Mouse (Mus musculus): ENCODE measurements around the gene Sprr4. TPM values are rescaled to one million over a fixed set of nuclear protein-coding genes. Genes with fewer than 3 reads are reported as not detected.

The Sprr4 gene
- polyA plus RNA-seq (2017; shearing (Covaris generic)), result not detected

GRCm38 (mm10) chr3:92500393-92500792 is at the start of gene Sprr4:
Gene Sprr4 (minus strand): TSS chr3:92500493.

GRCm38 (mm10) chr3:92534411-92534810 is 34.1 kb upstream of the Sprr4 start, which contains the start of gene 2310046K23Rik:
Gene 2310046K23Rik (minus strand): TSS chr3:92534511.

GRCm38 (mm10) chr3:92485863-92486262 is 14.4 kb downstream of the Sprr4 start, which contains the start of gene Sprr1a:
Gene Sprr1a (minus strand): TSS chr3:92485895.

GRCm38 (mm10) chr3:92458620-92459019 is 41.7 kb downstream of the Sprr4 start, which contains the start of gene Sprr3:
Gene Sprr3 (minus strand): TSS chr3:92458720.

Other genes with a start within 250 kb of the Sprr4 start
- not detected for gene Sprr2a3, start 215.1 kb downstream of the Sprr4 start, polyA plus RNA-seq (2017; shearing (Covaris generic))
- gene Sprr2b, start 183.9 kb downstream of the Sprr4 start, polyA plus RNA-seq (2017; shearing (Covaris generic)), result not detected
- not detected for gene Sprr2d, start 161.4 kb downstream of the Sprr4 start, polyA plus RNA-seq (2017; shearing (Covaris generic))
- not detected for gene Sprr2e, start 148.3 kb downstream of the Sprr4 start, polyA plus RNA-seq (2017; shearing (Covaris generic))
- gene Sprr2f, start 135.3 kb downstream of the Sprr4 start, polyA plus RNA-seq (2017; shearing (Covaris generic)), result not detected
- gene Sprr2h, start 114.8 kb downstream of the Sprr4 start, polyA plus RNA-seq (2017; shearing (Covaris generic)), result not detected
- gene Sprr2i, start 92.5 kb downstream of the Sprr4 start, polyA plus RNA-seq (2017; shearing (Covaris generic)), result not detected
- not detected for gene Sprr2j-ps, start 82.4 kb downstream of the Sprr4 start, polyA plus RNA-seq (2017; shearing (Covaris generic))
- 27.2 TPM for gene Gm9774, start 71.1 kb downstream of the Sprr4 start, polyA plus RNA-seq (2017; shearing (Covaris generic))
- gene Sprr2k, start 67.9 kb downstream of the Sprr4 start, polyA plus RNA-seq (2017; shearing (Covaris generic)), result not detected
- not detected for gene Sprr1b, start 61.7 kb downstream of the Sprr4 start, polyA plus RNA-seq (2017; shearing (Covaris generic))
- not detected for gene Sprr3, start 41.8 kb downstream of the Sprr4 start, polyA plus RNA-seq (2017; shearing (Covaris generic))
- not detected for gene Sprr1a, start 14.6 kb downstream of the Sprr4 start, polyA plus RNA-seq (2017; shearing (Covaris generic))
- not detected for gene 2310046K23Rik, start 34.0 kb upstream of the Sprr4 start, polyA plus RNA-seq (2017; shearing (Covaris generic))
- gene Ivl, start 73.2 kb upstream of the Sprr4 start, polyA plus RNA-seq (2017; shearing (Covaris generic)), result not detected
- not detected for gene Smcp, start 88.5 kb upstream of the Sprr4 start, polyA plus RNA-seq (2017; shearing (Covaris generic))
- not detected for gene 2210017I01Rik, start 107.0 kb upstream of the Sprr4 start, polyA plus RNA-seq (2017; shearing (Covaris generic))
- not detected for gene Lce6a, start 121.2 kb upstream of the Sprr4 start, polyA plus RNA-seq (2017; shearing (Covaris generic))
- not detected for gene Lce1a1, start 147.8 kb upstream of the Sprr4 start, polyA plus RNA-seq (2017; shearing (Covaris generic))
- gene Lce1b, start 156.4 kb upstream of the Sprr4 start, polyA plus RNA-seq (2017; shearing (Covaris generic)), result not detected
- not detected for gene Lce1a2, start 169.8 kb upstream of the Sprr4 start, polyA plus RNA-seq (2017; shearing (Covaris generic))
- gene Lce1c, start 178.8 kb upstream of the Sprr4 start, polyA plus RNA-seq (2017; shearing (Covaris generic)), result not detected
- not detected for gene Lce1d, start 186.7 kb upstream of the Sprr4 start, polyA plus RNA-seq (2017; shearing (Covaris generic))
- gene Lce1e, start 208.6 kb upstream of the Sprr4 start, polyA plus RNA-seq (2017; shearing (Covaris generic)), result not detected
- gene Lce1f, start 219.9 kb upstream of the Sprr4 start, polyA plus RNA-seq (2017; shearing (Covaris generic)), result not detected
- gene Gm38119, start 238.6 kb upstream of the Sprr4 start, polyA plus RNA-seq (2017; shearing (Covaris generic)), result not detected